ENCODE assay signal across 19 mouse cellular contexts in the genomic region with DNA sequence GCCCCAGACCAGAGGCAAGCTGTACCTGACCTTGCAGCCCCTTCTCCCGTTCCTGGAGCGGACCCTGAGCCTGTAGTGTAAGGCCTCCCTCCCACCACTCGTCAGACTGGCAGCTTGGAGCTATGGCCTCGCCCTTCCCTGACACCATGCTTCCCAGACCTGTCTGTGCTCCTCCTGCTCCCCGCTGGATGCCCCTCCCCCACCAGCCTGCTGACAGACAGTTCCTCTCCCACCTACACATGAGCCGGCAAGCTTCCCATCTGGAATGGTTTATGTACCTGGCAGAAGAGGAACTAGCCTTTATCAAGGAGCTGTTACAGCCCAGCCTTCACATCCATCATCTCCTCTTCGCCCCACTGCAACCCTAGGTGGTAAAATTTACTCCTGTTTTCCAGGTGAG. TPM values are rescaled to one million over a fixed set of nuclear protein-coding genes. Genes with fewer than 3 reads are reported as not detected.
A peak's percentile ranks its signal among the peaks of the same experiment; 100 is the strongest.
DNase-seq lines count a peak whose midpoint lies in the region.
"Had no signal": no experiment of that assay in that cellular context is flagged by ENCODE, and none has a peak within 500 bp of the region (broad histone marks: within the 10 kb centered on the region; RNA-seq: fewer than 3 reads in every experiment).

No protein-coding gene starts in this region.

- H3K27ac ChIP-seq in heart, embryonic 10.5 days, result 0 out of 2 replicates have a peak overlapping the region, but pooled peaks have one; percentile 37
- no peak overlapping the region for H3K27ac ChIP-seq in embryonic facial prominence, embryonic 10.5 days (replicated peaks)
- no peak overlapping the region for H3K27ac ChIP-seq in hindbrain, embryonic 10.5 days
- H3K27ac ChIP-seq: embryonic facial prominence, embryonic 13.5 days; hindbrain, embryonic 12.5 days; liver, embryonic 13.5 days; macrophage; midbrain, embryonic 10.5 days had no signal

- peaks cover 61% of the 10 kb centered on the region for H3K27me3 ChIP-seq in heart, embryonic 10.5 days (ENCODE audit: insufficient read depth, poor library complexity, severe bottlenecking)
- H3K27me3 ChIP-seq in embryonic facial prominence, embryonic 10.5 days (replicated peaks; ENCODE audit: low read depth, poor library complexity, severe bottlenecking), result peaks cover 77% of the 10 kb centered on the region
- peaks cover 59% of the 10 kb centered on the region for H3K27me3 ChIP-seq in hindbrain, embryonic 10.5 days (ENCODE audit: insufficient read depth, poor library complexity, severe bottlenecking)

- H3K9me3 ChIP-seq in heart, embryonic 10.5 days, result no peaks in the 10 kb centered on the region
- H3K9me3 ChIP-seq in embryonic facial prominence, embryonic 10.5 days, result no peaks in the 10 kb centered on the region
- H3K9me3 ChIP-seq in hindbrain, embryonic 10.5 days, result no peaks in the 10 kb centered on the region
- H3K9me3 ChIP-seq: embryonic facial prominence, embryonic 13.5 days; hindbrain, embryonic 12.5 days; liver, embryonic 13.5 days; midbrain, embryonic 10.5 days had no signal

- DNase-seq in heart, embryonic 10.5 days (ENCODE audit: low spot score), result no peak
- no peak for DNase-seq in heart, postnatal 4 days
- peak; percentile 20 for DNase-seq in right cerebral cortex, adult 18-20 months
- DNase-seq in right cerebral cortex, postnatal 25 days, result no peak
- peak; percentile 56 for DNase-seq in embryonic facial prominence, embryonic 10.5 days (ENCODE audit: low spot score)
- no peak for DNase-seq in hindbrain, embryonic 10.5 days (ENCODE audit: low spot score)
- DNase-seq in lung, postnatal 4 days, result no peak
- DNase-seq: adrenal gland, postnatal 10 days; cerebellum, adult 11 months; cerebellum, postnatal 25 days; kidney, adult 8-10 months; kidney, postnatal 36 days; liver, embryonic 13.5 days; lung, embryonic 14.5 days had no signal

- H3K4me3 ChIP-seq in heart, embryonic 10.5 days, result no peak overlapping the region
- no peak overlapping the region for H3K4me3 ChIP-seq in embryonic facial prominence, embryonic 10.5 days
- no peak overlapping the region for H3K4me3 ChIP-seq in hindbrain, embryonic 10.5 days
- H3K4me3 ChIP-seq: embryonic facial prominence, embryonic 13.5 days; hindbrain, embryonic 12.5 days; liver, embryonic 13.5 days; midbrain, embryonic 10.5 days had no signal

- H3K36me3 ChIP-seq in heart, embryonic 10.5 days, result no peaks in the 10 kb centered on the region
- no peaks in the 10 kb centered on the region for H3K36me3 ChIP-seq in embryonic facial prominence, embryonic 10.5 days (replicated peaks)
- no peaks in the 10 kb centered on the region for H3K36me3 ChIP-seq in hindbrain, embryonic 10.5 days
- H3K36me3 ChIP-seq: embryonic facial prominence, embryonic 13.5 days; hindbrain, embryonic 12.5 days; liver, embryonic 13.5 days; midbrain, embryonic 10.5 days had no signal

- H3K4me1 ChIP-seq in heart, embryonic 10.5 days, result peaks cover 63% of the 10 kb centered on the region
- H3K4me1 ChIP-seq in embryonic facial prominence, embryonic 10.5 days, result peaks cover 40% of the 10 kb centered on the region
- H3K4me1 ChIP-seq in hindbrain, embryonic 10.5 days (replicated peaks), result peaks cover 46% of the 10 kb centered on the region

- WGBS in heart, embryonic 10.5 days, result 23% methylated on average over 7 of the region's 7 CpGs
- WGBS in embryonic facial prominence, embryonic 10.5 days, result 27% methylated on average over 7 of the region's 7 CpGs
- 37% methylated on average over 7 of the region's 7 CpGs for WGBS in hindbrain, embryonic 10.5 days

RNA-seq across cellular contexts. Expression of a gene that starts 6.0 kb away (rescaled TPM):
- polyA plus RNA-seq in heart, embryonic 10.5 days (2016; fragmentation: Nextera tagmentation; extraction: Ambion mirVana), result 29.0 and 29.4 TPM in 2 replicates
- 1 to 10 TPM; 4.4 to 5.7 TPM for total RNA-seq in heart, postnatal 4 days (2021)
- 2.0 TPM in 2 replicates for polyA plus RNA-seq in embryonic facial prominence, embryonic 10.5 days (2016; fragmentation: Nextera tagmentation; extraction: Ambion mirVana)
- polyA plus RNA-seq in hindbrain, embryonic 10.5 days (2016; fragmentation: Nextera tagmentation; extraction: Ambion mirVana), result 0.66 and 1.9 TPM in 2 replicates
- polyA plus RNA-seq: activated CD4-positive, CD25-positive, alpha-beta regulatory T cell, adult 4 months; macrophage had no signal

Comparison
In these comparisons a context has a peak if more than half of its experiments do, and no peak if none do; other contexts are left out.
1. DNase-seq: peak in right cerebral cortex, adult 18-20 months (single experiment) and embryonic facial prominence, embryonic 10.5 days (single experiment); none in heart, embryonic 10.5 days (single experiment), heart, postnatal 4 days (single experiment), right cerebral cortex, postnatal 25 days (single experiment), hindbrain, embryonic 10.5 days (single experiment) and lung, postnatal 4 days (0 of 2).
2. RNA of a gene that starts 6.0 kb away (polyA plus RNA-seq): 29.0 to 29.4 TPM in heart, embryonic 10.5 days; 2.0 TPM in embryonic facial prominence, embryonic 10.5 days and 0.66 to 1.9 TPM in hindbrain, embryonic 10.5 days; every median in the first group is over 10 times any median in the second.